Mouse (Mus musculus): ENCODE results near the gene Gm14391. TPM values are rescaled to one million over a fixed set of nuclear protein-coding genes. Genes with fewer than 3 reads are reported as not detected.
"Not testable (repeated sequence)": the region's sequence is repeated elsewhere in the genome, so short reads cannot be mapped to it uniquely, and the experiment has no call there.

Gene Gm14391
- 0.01 and 0.02 TPM in 2 replicates for polyA plus RNA-seq (2012)

DNA sequence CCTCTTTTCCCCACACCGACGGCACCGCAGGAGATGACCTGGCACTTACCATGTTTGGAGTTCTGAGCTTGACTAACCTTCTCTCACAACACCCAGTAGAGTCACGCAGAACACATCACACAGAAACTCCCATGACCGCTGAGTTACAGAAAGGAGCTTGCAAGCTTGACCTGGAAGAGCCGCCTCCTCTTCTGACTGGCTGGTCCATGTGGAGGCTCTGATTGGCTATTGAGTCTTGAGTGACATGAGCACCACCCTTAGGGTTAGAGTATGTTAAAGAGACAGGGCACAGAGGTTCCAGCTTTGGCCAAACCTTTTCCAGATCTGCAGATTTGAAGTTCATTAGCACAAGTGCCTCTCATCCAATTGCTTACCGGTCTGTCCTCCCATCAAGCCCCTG, at the start of gene Gm14391:
Gene Gm14391, minus strand, starts transcription at position 186 of the 400 bp plus-strand sequence.
- H3K4me1 ChIP-seq (ENCODE audit: control insufficient read depth), result not testable (repeated sequence)

DNA sequence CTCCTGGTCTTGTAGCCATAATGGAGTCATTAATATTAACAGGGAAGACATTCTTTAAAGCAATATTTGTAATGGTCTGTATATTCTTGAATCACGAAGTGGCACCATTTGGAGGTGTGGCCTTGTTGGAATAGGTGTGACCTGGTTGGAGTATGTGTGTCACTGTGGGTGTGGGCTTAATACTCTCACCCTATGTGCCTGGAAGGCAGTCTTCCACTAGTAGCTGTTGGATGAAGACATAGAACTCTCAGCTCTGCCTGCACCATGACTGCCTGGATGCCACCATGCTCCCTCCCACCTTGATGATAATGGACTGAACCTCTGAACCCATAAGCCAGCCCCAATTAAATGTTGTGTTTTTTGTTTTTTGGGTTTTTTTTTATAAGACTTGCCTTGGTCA, 27.7 kb downstream of the Gm14391 start:
- H3K4me3 ChIP-seq (replicated peaks); H3K27me3 ChIP-seq (ENCODE audit: control insufficient read depth); H3K36me3 ChIP-seq (ENCODE audit: control insufficient read depth); H3K4me1 ChIP-seq (ENCODE audit: control insufficient read depth): not testable (repeated sequence)
- H3K9me3 ChIP-seq (ENCODE audit: control insufficient read depth, low read length), result peaks cover 10% of the 10 kb centered on the region

More for the DNA sequence above, at the start of gene Gm14391:
- H3K9me3 ChIP-seq (ENCODE audit: control insufficient read depth, low read length); H3K4me3 ChIP-seq (replicated peaks); H3K36me3 ChIP-seq (ENCODE audit: control insufficient read depth); H3K27me3 ChIP-seq (ENCODE audit: control insufficient read depth): not testable (repeated sequence)

DNA sequence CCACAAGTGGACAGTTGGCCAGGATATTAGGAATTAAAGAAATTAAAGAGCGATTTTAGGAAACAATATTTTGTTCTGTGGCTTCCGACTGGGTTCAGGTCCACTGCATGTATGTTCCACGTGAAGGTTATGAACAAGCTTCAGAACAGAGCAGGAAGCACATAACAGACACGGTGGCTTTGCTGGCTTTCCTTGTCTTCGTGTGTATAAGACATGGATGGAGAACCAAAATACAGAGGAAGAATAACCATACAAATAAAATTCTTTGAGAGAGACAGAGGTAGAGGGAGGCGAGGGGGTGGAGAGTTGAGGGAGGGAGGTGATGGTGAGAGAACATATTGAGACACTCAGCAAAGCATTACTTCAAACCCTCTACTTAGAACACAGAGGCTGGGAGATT, 30.4 kb downstream of the Gm14391 start:
- Histone ChIP-seq H3K36me3 (ENCODE audit: control insufficient read depth) (no peaks in the 10 kb centered on the region), H3K27me3 (ENCODE audit: control insufficient read depth) (no peaks in the 10 kb centered on the region), H3K4me1 (ENCODE audit: control insufficient read depth) (no peaks in the 10 kb centered on the region), H3K4me3 (replicated peaks) (no peak overlapping the region), H3K9me3 (ENCODE audit: control insufficient read depth, low read length) (peaks cover 15% of the 10 kb centered on the region)
- TF ChIP-seq GATA1 (IDR thresholded peaks at IDR 0.05; ENCODE audit: low read length), result no peak
- no peak for TF ChIP-seq TAL1 (IDR thresholded peaks at IDR 0.05; ENCODE audit: low read length)

DNA sequence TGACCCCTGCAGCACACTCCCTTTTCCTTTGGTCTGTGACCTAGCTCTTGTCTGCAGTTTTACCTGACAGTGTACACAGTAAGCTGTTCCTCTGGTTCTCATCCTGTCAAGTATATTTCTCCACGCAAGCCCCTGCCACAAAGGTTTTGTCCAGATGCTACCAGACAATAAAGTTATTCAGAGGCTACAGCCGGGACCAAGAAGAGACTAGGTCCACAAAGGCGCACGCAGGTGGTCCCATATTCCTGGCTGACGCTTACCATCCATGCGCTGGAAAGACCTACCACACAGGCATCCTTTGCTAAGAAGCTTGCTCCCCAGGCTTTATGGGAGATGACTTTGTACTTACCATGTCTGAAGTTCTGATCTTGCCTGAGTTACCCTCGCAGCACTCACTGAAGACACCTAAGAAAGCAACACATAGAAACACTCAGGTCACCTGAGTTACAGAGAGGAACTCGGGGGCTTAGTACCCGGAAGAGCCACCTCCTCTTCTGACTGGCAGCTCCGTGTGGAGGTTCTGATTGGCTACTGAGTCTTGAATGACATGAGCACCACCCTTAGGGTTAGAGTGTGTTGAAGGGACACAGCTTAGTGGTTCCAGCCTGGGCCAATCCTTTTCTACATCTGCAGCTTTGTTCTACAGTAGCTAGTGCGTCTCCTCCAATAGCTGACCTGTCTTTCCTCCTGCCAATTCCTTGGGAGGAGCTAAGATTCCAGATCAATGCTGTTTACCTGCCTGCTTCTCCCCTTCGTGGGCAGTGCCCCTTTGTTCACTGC, 31.1 kb downstream of the Gm14391 start, which contains the start of gene Gm14443:
Gene Gm14443, minus strand, starts transcription at position 471 of the 780 bp plus-strand sequence.
- not testable (repeated sequence) for H3K4me1 ChIP-seq (ENCODE audit: control insufficient read depth); H3K4me3 ChIP-seq (replicated peaks); H3K36me3 ChIP-seq (ENCODE audit: control insufficient read depth); H3K27me3 ChIP-seq (ENCODE audit: control insufficient read depth)
- peaks cover 15% of the 10 kb centered on the region for H3K9me3 ChIP-seq (ENCODE audit: control insufficient read depth, low read length)

DNA sequence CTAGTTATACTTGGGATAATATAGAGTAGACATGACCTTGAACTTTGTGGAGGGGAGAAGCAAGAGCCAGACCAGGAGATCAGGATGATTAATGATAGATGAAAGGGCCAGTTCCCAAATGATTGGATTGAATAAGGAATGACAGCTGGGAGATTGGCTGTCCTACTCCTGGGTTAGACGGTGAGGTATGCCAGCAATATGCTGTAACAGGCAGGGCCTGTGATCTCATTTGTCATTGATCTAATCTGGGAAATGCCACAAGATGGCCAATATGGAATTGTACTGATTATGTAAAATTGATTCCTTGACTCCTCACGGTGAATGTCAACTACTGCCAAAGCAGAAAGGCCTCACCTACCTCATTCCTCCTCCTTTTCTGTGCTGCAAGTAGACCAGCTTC, 32.7 kb downstream of the Gm14391 start:
- not testable (repeated sequence) for H3K4me1 ChIP-seq (ENCODE audit: control insufficient read depth); H3K4me3 ChIP-seq (replicated peaks); H3K36me3 ChIP-seq (ENCODE audit: control insufficient read depth); H3K27me3 ChIP-seq (ENCODE audit: control insufficient read depth)
- H3K9me3 ChIP-seq (ENCODE audit: control insufficient read depth, low read length), result peaks cover 15% of the 10 kb centered on the region

DNA sequence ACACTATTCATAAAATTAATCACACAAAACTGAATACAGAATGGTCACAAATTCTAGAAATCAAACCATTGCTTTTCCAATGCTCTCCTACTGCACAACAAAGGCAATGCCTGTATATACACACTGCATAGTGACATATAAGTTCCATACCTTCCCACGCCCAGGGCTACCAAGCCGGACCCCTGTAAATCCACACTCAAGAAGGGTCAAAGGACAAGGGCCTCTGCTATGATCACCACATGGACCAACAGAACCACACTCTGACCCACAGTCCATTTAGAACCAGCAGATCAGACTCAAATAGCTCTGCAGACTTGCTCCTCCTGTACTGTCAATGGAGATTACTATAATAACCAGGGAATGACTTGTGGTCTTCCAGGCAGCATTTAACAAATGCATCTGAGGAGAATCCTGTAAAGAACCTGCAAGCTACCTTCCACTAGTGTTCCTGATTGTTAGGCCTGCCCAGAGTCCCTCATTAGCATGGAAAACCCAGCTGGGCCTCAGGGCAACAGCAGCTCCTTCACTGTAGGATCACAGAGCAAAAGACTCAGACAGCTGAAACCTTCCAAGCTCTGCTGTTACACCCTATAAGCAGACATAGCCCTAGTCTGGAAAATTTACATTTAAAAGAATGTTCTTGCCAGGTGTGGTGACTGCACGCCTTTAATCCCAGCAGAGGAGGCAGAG, 33.7 kb downstream of the Gm14391 start:
- H3K36me3 ChIP-seq (ENCODE audit: control insufficient read depth); H3K4me1 ChIP-seq (ENCODE audit: control insufficient read depth); H3K27me3 ChIP-seq (ENCODE audit: control insufficient read depth); H3K4me3 ChIP-seq (replicated peaks): not testable (repeated sequence)
- peaks cover 13% of the 10 kb centered on the region for H3K9me3 ChIP-seq (ENCODE audit: control insufficient read depth, low read length)

DNA sequence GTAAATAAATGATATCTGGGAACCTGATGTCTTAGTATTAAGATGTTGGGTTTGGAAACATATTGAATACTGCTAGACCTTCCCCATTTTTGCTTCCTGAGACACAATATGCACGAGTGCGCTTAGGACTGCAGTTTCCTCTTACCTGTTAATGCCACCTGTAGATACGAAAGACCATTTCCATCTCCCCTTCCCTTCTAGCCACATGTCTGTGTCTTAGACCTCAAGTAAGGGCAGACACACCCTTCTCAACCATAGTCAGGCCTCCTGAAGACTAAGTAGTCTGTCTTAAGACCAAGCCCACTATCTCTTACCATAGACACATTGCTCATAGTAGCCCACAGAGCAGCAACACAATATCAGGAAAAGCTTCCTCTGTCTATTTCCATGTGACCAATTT, 34.6 kb downstream of the Gm14391 start:
- H3K9me3 ChIP-seq (ENCODE audit: control insufficient read depth, low read length), result peaks cover 13% of the 10 kb centered on the region
- TF ChIP-seq TAL1 (IDR thresholded peaks at IDR 0.05; ENCODE audit: low read length), result no peak
- no peak for TF ChIP-seq GATA1 (IDR thresholded peaks at IDR 0.05; ENCODE audit: low read length)
- no peaks in the 10 kb centered on the region for H3K4me1 ChIP-seq (ENCODE audit: control insufficient read depth)
- H3K27me3 ChIP-seq (ENCODE audit: control insufficient read depth), result no peaks in the 10 kb centered on the region
- H3K36me3 ChIP-seq (ENCODE audit: control insufficient read depth), result no peaks in the 10 kb centered on the region
- H3K4me3 ChIP-seq (replicated peaks), result no peak overlapping the region

DNA sequence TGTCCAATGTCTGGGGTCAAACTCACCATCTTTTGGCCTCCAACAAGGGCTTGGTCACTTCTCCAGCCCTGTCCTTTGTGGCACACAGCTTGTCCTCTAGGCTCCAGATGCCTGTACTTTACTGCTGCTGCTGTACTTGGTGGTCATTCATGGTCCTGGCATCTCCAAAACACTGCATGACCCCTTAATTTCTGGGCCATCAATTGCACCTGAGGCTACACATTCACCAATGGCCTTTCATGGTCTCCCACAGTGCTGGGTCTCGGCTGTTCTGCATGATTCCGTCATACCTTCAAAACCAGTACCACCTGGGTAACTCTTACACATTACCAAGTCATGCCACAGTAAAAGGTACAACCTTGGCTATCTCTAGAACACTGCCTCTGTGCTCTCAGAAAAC, 39.8 kb downstream of the Gm14391 start:
- H3K27me3 ChIP-seq (ENCODE audit: control insufficient read depth); H3K4me1 ChIP-seq (ENCODE audit: control insufficient read depth); H3K36me3 ChIP-seq (ENCODE audit: control insufficient read depth); H3K4me3 ChIP-seq (replicated peaks): not testable (repeated sequence)
- H3K9me3 ChIP-seq (ENCODE audit: control insufficient read depth, low read length), result peaks cover 12% of the 10 kb centered on the region

DNA sequence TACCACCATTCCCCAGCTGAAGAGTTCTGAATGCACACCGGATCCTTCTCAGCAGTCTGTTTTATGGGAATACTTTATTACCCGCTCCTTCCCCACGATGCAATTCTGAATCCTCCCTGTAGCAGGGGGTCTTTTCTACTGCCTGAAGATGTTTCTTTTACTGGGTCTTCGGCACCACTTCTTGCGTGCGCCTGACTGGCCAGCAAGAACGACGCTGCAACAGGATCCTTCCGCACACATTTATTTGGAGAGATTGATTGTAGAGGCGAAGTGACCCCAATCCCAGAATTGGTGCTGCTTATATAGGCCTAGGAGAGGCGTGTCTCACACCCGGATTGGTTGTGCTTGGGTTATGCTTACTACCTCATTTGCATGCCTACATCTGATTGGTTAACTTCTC, 41.6 kb downstream of the Gm14391 start:
- not testable (repeated sequence) for H3K4me1 ChIP-seq (ENCODE audit: control insufficient read depth); H3K27me3 ChIP-seq (ENCODE audit: control insufficient read depth); H3K36me3 ChIP-seq (ENCODE audit: control insufficient read depth); H3K4me3 ChIP-seq (replicated peaks)
- peaks cover 13% of the 10 kb centered on the region for H3K9me3 ChIP-seq (ENCODE audit: control insufficient read depth, low read length)

DNA sequence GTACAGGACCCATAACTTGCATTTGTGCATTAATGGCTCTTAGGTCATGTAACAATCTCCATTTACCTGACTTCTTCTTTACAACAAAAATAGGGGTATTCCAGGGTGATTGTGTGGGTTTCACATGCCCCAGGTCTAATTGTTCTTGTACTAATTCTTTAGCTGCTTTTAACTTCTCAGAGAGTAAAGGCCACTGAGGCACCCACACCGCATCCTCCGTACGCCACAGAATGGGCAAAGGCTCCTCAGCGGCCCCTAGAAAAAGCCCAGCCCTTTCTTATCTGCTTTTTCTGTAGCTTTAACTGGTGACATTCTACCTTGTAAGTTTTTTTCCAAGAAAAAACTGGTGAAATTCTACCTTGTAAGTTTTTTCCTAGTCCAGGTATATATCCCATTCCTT, 45.3 kb downstream of the Gm14391 start:
- not testable (repeated sequence) for H3K27me3 ChIP-seq (ENCODE audit: control insufficient read depth); H3K4me1 ChIP-seq (ENCODE audit: control insufficient read depth); H3K4me3 ChIP-seq (replicated peaks); H3K36me3 ChIP-seq (ENCODE audit: control insufficient read depth)
- peaks cover 20% of the 10 kb centered on the region for H3K9me3 ChIP-seq (ENCODE audit: control insufficient read depth, low read length)

Measured in erythroblast, embryonic 14.5 days (primary cell).